Mouse (Mus musculus) limb, embryonic 14.5 days (tissue): ENCODE measurements around the gene Kctd17. TPM values are rescaled to one million over a fixed set of nuclear protein-coding genes. Genes with fewer than 3 reads are reported as not detected.

ENCODE experiments used
- ATAC-seq: fragments of 200-750 bp; cut with Nextera tagmentation; 2 replicates; pipeline ENCODE4 v1.8.0; 2017; ENCODE audit warnings: low read depth, moderate number of reproducible peaks, moderate TSS enrichment; ENCODE audit not compliant: low FRiP score
- DNase-seq: peaks from one replicate; pipeline ENCODE4 v3.0.0-alpha.2; 2015; ENCODE audit warnings: low spot score
- H3K27ac ChIP-seq: fragments of 300-500 bp; sonication (generic); replicated peaks from 2 replicates; pipeline ENCODE4 v1.5.1; 2014; ENCODE audit warnings: low read depth, mild to moderate bottlenecking, low read length, moderate library complexity, mixed read lengths
- H3K27me3 ChIP-seq: fragments of 300-500 bp; sonication (generic); 2 replicates; pipeline ENCODE4 v1.6.1; 2014; ENCODE audit warnings: low read length, mixed read lengths; ENCODE audit not compliant: control insufficient read depth, insufficient read depth
- H3K36me3 ChIP-seq: fragments of 300-500 bp; sonication (generic); 2 replicates; pipeline ENCODE4 v1.6.1; 2014; ENCODE audit warnings: mild to moderate bottlenecking, low read length, moderate library complexity, mixed read lengths; ENCODE audit not compliant: control insufficient read depth, insufficient read depth
- H3K4me1 ChIP-seq: fragments of 300-500 bp; sonication (generic); 2 replicates; pipeline ENCODE4 v1.6.1; 2014; ENCODE audit warnings: antibody characterized with exemption, low read length, mixed read lengths; ENCODE audit not compliant: control insufficient read depth, insufficient read depth
- H3K4me2 ChIP-seq: fragments of 300-500 bp; sonication (generic); replicated peaks from 2 replicates; pipeline ENCODE4 v1.6.1; 2014; ENCODE audit warnings: low read depth, mild to moderate bottlenecking, low read length, moderate library complexity; ENCODE audit not compliant: severe bottlenecking
- H3K4me3 ChIP-seq: fragments of 300-500 bp; sonication (generic); replicated peaks from 2 replicates; pipeline ENCODE4 v1.5.1; 2014; ENCODE audit warnings: low read length
- H3K9ac ChIP-seq: fragments of 300-500 bp; sonication (generic); 2 replicates; pipeline ENCODE4 v1.6.1; 2014; ENCODE audit warnings: mild to moderate bottlenecking, low read depth, low read length, moderate library complexity; ENCODE audit not compliant: severe bottlenecking
- H3K9me3 ChIP-seq: fragments of 300-500 bp; sonication (generic); 2 replicates; pipeline ENCODE4 v1.6.1; 2016; ENCODE audit warnings: low read length; ENCODE audit not compliant: control insufficient read depth
- POLR2A ChIP-seq: fragments of 200-500 bp; IDR thresholded peaks from 2 replicates; pipeline ENCODE4 v1.8.0; 2012; ENCODE audit warnings: inconsistent platforms, mild to moderate bottlenecking, moderate library complexity, borderline replicate concordance; ENCODE audit not compliant: insufficient read depth, insufficient read length; ENCODE audit errors: extremely low read depth
- WGBS: fragments of 180-500 bp; shearing (Covaris S2); extraction: QIAGEN DNeasy Blood & Tissue Kit; methylation state at CpG from one replicate; pipeline ENCODE4 v1.1.7; 2014; 5-methylcytosine and 5-hydroxymethylcytosine counted together
- polyA plus RNA-seq, 2 experiments: library from polyadenylated mRNA; depleted of rRNA in 1 of 2; stranded (reverse) in 1 of 2; unstranded in 1 of 2; fragments of >200 nt; fragmentation: Nextera tagmentation in 1 of 2; extraction: Ambion mirVana in 1 of 2; gene quantifications; 2 replicates each; pipeline versions ENCODE4 v1.2.1 to v1.2.3; 2012 to 2014

The Kctd17 gene
- polyA plus RNA-seq, 2 experiments = 47.9 to 149 TPM

DNA sequence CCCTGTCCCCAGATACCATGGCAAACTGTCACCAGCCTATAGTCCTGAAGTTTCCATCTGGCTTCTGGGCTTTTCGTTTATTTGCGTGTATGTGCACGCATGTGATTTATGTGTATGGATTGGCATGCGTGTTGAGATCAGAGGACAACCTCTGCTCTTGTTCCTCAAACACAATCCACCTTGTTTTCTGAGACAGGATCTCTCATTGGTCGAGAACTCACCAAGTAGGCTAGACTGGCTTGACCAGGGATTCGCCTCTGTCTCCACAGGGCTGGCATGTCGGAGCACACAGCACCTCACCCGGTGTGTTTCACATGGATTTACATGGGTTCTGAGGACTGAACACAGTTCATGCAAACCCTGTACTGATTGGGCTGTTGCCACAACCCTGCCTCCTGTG is 14.2 kb upstream of the Kctd17 start:
- H3K9ac ChIP-seq = no peak overlapping the region
- H3K4me2 ChIP-seq = no peak overlapping the region
- H3K4me1 ChIP-seq = 0 out of 2 replicates have a peak, but pooled peaks cover 6% of the 10 kb centered on the region
- DNase-seq = no peak
- no peak for TF ChIP-seq POLR2A
- 88% methylated on average over 8 of the region's 8 CpGs for WGBS
- peaks cover 23% of the 10 kb centered on the region for H3K27me3 ChIP-seq
- no peak for ATAC-seq
- H3K27ac ChIP-seq = no peak overlapping the region
- peaks cover 3% of the 10 kb centered on the region; the same call in 1 of the 2 replicates for H3K36me3 ChIP-seq
- no peaks in the 10 kb centered on the region for H3K9me3 ChIP-seq
- no peak overlapping the region for H3K4me3 ChIP-seq

DNA sequence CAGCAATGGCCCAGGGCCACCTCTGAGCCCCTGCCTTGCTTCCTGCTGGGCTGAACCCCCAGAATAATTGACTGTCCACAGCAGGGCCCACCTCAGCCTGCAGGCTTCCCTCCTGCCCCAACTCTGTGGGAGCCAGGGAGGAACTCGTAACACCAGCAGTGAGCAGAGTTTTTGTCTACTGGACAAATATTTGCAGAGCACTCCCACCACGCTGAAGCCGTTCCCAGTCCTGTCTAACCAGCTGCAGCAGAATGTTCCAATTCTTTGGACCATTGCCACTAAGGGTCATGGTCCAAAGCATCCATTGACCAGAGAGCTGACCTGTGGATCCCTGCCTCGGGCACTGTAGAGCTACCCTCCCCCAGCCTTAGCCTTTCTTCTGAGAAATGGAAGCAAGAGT is 11.4 kb upstream of the Kctd17 start:
- Histone ChIP-seq H3K4me3 (no peak overlapping the region), H3K9me3 (no peaks in the 10 kb centered on the region), H3K4me2 (no peak overlapping the region), H3K36me3 (peaks cover 3% of the 10 kb centered on the region; the same call in 1 of the 2 replicates), H3K9ac (0 out of 2 replicates have a peak overlapping the region, but pooled peaks have one; percentile 2), H3K27me3 (no peaks in the 10 kb centered on the region), H3K27ac (no peak overlapping the region), H3K4me1 (no peaks in the 10 kb centered on the region)
- ATAC-seq = no peak
- 42% methylated on average over 4 of the region's 4 CpGs for WGBS
- DNase-seq = no peak
- no peak for TF ChIP-seq POLR2A

DNA sequence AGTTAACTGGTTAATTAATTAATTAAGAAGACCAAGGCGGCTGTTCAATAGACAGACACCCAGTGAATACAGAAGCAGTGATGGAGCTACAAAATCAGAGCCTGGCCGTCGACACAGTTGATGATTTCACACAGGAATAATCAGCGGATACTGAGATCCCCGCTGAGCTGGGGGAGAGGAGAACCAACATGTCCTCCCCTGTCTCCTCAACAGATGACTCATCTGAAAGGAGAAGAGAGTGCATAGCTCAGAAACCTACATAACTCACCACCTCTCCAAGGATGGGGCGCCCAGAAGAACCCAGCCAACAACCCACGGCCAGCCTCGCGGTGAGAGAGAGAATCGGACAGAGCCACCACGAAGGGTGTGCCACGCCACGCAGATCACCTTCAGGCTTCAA is 8.0 kb upstream of the Kctd17 start:
- DNase-seq (no peak), ATAC-seq (no peak)
- H3K36me3 ChIP-seq = no peaks in the 10 kb centered on the region
- no peak overlapping the region for H3K4me3 ChIP-seq
- WGBS = 79% methylated on average over 13 of the region's 13 CpGs
- H3K9me3 ChIP-seq = no peaks in the 10 kb centered on the region
- H3K4me1 ChIP-seq = no peaks in the 10 kb centered on the region
- no peak overlapping the region for H3K9ac ChIP-seq
- no peak for TF ChIP-seq POLR2A
- H3K27me3 ChIP-seq = no peaks in the 10 kb centered on the region
- H3K4me2 ChIP-seq = no peak overlapping the region
- no peak overlapping the region for H3K27ac ChIP-seq

DNA sequence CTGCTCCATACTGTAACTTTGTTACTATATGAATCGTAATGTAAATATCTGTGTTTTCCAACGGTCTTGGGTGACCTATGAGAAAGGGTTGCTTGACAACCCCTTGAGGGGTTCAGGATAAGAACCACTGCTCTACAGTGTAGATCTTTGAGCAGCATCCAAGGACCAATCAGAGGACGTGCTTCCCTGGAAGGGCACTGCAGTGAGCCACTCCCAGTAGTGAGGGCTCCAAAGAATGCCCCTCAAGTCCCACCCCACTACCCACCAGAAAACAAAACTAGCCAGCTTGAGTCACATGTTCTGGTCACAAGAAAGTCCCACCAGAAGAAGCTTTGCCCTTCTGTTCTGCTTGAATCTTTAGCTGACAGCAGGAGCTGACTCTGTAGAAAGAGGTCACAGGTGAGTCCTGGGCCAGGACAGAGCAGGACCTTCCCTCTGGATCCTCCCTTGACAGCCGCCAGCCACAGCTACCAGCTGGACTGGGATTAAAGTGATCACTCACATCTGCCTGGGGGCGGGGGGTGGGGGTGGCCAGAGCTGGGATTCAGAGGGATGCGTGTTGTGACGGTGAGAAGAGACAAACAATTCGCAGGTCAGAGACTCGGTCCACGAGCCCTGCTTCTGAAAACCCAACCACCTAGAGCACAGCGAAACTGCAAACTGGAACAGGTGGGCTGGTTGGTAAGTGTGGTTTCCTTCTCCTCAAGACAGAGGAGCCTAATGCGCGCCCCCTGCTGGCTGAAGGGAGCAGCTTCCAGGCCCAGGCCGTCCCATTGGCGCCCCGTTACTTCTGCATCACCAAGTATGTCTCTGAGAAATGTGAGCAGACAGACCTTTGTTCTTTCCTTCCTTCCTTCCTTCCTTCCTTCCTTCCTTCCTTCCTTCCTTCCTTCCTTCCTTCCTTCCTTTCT is 6.1 kb upstream of the Kctd17 start:
- no peaks in the 10 kb centered on the region for H3K4me1 ChIP-seq
- no peaks in the 10 kb centered on the region for H3K9me3 ChIP-seq
- DNase-seq (peak; percentile 78), ATAC-seq (no peak; the same call in 1 of the 2 replicates)
- no peak for TF ChIP-seq POLR2A
- no peaks in the 10 kb centered on the region for H3K27me3 ChIP-seq
- WGBS = 15% methylated on average over 16 of the region's 16 CpGs
- no peak overlapping the region for H3K4me2 ChIP-seq
- H3K9ac ChIP-seq = no peak overlapping the region
- no peak overlapping the region for H3K27ac ChIP-seq
- H3K36me3 ChIP-seq = no peaks in the 10 kb centered on the region
- H3K4me3 ChIP-seq = no peak overlapping the region

DNA sequence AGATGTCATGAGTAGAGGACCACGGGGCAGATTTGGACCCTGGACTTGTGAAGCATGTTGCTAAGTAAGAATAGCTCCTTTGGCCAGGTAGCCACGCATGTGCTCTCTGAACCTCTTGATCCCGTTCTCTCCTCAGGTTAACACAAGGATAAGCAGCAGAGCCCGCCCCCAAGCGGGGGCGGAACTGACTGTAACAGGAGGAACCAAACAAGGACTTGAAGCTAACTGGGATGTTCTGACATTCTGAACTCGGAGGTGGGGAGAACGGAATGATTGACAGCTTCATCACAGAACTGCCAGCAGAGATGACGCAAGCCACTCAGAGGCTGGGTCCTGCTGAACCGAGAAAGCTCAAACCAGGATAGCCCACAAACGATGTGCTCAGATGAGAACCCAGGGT is 3.9 kb upstream of the Kctd17 start:
- WGBS = 19% methylated on average over 11 of the region's 11 CpGs

More for the DNA sequence above, 3.9 kb upstream of the Kctd17 start:
- H3K36me3 ChIP-seq = no peaks in the 10 kb centered on the region
- DNase-seq = no peak
- H3K4me3 ChIP-seq = no peak overlapping the region
- no peak overlapping the region for H3K27ac ChIP-seq
- peaks cover 3% of the 10 kb centered on the region; the same call in 1 of the 2 replicates for H3K4me1 ChIP-seq
- H3K9ac ChIP-seq = no peak overlapping the region
- H3K27me3 ChIP-seq = no peaks in the 10 kb centered on the region
- H3K9me3 ChIP-seq = no peaks in the 10 kb centered on the region
- no peak overlapping the region for H3K4me2 ChIP-seq
- ATAC-seq = no peak
- TF ChIP-seq POLR2A = no peak
